Mouse (Mus musculus): ENCODE measurements around the gene Mybpc2.
A peak's percentile ranks its signal among the peaks of the same experiment; 100 is the strongest.

- TF ChIP-seq POLR2A (IDR thresholded peaks at IDR 0.05; ENCODE audit: insufficient read depth, low read depth, low read length) (peak; percentile 83; the same call in 1 of the 2 replicates), CTCF (IDR thresholded peaks at IDR 0.05; ENCODE audit: insufficient read depth, low read depth, low read length) (no peak)
Observed at GRCm38 (mm10) chr7:44495992-44496770, 28.3 kb downstream of the Mybpc2 start, which contains the start of the genes Emc10 and Fam71e1.

Data from olfactory bulb, adult 2 months (tissue).